Mouse (Mus musculus): ENCODE results near the gene Vax2.

The Vax2 gene

GRCm38 (mm10) chr6:83762880-83763431, 51.9 kb downstream of the Vax2 start:
- DNase-seq (ENCODE audit: low spot score), result peak; percentile 22

GRCm38 (mm10) chr6:83766982-83767381, 55.9 kb downstream of the Vax2 start:
- DNase-seq (ENCODE audit: low spot score), result no peak

- DNase-seq (ENCODE audit: low spot score), result no peak
Observed at GRCm38 (mm10) chr6:83768485-83768884, 57.4 kb downstream of the Vax2 start.

GRCm38 (mm10) chr6:83774126-83774525, 63.1 kb downstream of the Vax2 start:
- DNase-seq (ENCODE audit: low spot score), result no peak

GRCm38 (mm10) chr6:83774781-83775563, 63.9 kb downstream of the Vax2 start:
- peak; percentile 33 for DNase-seq (ENCODE audit: low spot score)

- DNase-seq (ENCODE audit: low spot score), result peak; percentile 91
Observed at GRCm38 (mm10) chr6:83775638-83776293, 64.7 kb downstream of the Vax2 start, which contains the start of gene Tex261. TSS of gene Tex261 (minus strand) at chr6:83775813.

- DNase-seq (ENCODE audit: low spot score), result no peak
Observed at GRCm38 (mm10) chr6:83778306-83778705, 67.2 kb downstream of the Vax2 start.

- DNase-seq (ENCODE audit: low spot score), result peak; percentile 16
Observed at GRCm38 (mm10) chr6:83779026-83779425, 68.0 kb downstream of the Vax2 start.

GRCm38 (mm10) chr6:83786426-83786825, 75.4 kb downstream of the Vax2 start:
- DNase-seq (ENCODE audit: low spot score), result no peak

Data from yolk sac, embryonic 10.5 days (tissue).